Mouse (Mus musculus): ENCODE measurements at regions not wholly inside any gene's neighbourhood (a gene's known extent, or its start where the extent isn't known, plus 50 kb on each side); places are given as distances from the start of the nearest gene placed in this dataset.

GRCm38 (mm10) chr13:44399370-44399685, 329.9 kb upstream of the Jarid2 start:
- no peak for DNase-seq (ENCODE audit: low spot score in 2 of 2)

DNA sequence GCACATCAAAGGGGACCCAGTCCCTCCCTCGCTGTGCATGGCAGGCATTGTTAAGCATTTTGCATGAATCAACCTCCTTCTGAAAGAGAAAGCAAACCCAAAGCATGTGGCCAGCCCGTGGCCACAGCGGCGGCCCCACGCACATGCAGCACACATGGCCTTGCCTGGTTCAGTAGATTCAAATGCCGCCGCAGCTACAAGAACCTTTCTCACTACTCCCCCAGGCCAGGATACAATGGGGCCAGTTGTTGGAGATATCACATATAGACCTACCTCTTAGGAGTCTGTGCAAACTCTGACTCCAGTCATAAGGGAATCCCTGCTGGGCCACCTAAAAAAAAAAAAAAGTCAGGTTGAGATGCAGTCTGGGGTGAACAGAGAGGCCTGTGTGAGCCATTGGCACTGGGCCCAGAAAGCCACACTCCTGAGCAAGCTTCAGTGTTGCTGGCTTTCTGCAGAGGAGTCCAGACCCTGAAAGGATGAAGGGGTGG, 329.4 kb upstream of the Jarid2 start:
- no peak for DNase-seq (ENCODE audit: low spot score in 2 of 2)

GRCm38 (mm10) chr13:44404010-44404575, 325.2 kb upstream of the Jarid2 start:
- DNase-seq (ENCODE audit: low spot score in 2 of 2) = no peak

DNA sequence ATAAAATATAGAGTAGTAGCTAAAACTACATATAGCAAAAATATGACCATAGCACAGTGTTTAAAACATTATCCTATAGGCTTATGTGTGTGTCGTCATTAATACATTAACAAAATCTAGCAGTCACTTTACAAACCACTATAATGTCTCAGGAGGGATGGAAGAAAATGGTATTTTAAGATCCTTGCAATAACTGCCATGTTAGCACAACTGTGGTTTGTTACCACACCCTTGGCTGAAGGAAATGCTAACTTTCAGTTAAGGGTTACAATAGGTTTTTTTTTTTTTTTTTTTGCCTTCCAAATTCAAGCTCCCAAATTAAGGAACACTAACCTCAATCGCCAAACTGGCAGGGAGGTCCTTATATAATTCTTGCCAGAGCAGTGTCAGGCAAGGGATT, 322.0 kb upstream of the Jarid2 start:
- DNase-seq (ENCODE audit: low spot score in 2 of 2) = no peak

DNA sequence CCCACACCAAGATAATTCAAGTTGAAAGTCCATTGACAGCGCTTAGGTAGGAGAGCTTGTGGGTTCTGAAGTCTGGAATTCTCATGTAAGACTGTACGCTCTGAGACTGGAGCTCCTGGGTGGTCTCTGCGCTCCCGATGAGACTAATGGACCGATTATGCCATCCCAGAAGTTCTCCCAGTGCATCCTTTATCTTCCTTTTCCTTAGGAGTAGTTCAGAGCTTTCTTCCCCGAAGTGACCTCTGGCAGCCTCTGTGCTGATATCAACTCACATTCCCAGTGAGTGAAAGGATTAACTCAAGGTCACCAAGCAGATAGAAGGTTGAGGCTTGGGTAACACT, 320.7 kb upstream of the Jarid2 start:
- DNase-seq (ENCODE audit: low spot score in 2 of 2) = no peak

GRCm38 (mm10) chr13:44408960-44409719, 320.1 kb upstream of the Jarid2 start:
- no peak for DNase-seq (ENCODE audit: low spot score in 2 of 2)

- DNase-seq (ENCODE audit: low spot score in 2 of 2) = no peak
Observed at GRCm38 (mm10) chr13:44409720-44410047, 319.6 kb upstream of the Jarid2 start.

DNA sequence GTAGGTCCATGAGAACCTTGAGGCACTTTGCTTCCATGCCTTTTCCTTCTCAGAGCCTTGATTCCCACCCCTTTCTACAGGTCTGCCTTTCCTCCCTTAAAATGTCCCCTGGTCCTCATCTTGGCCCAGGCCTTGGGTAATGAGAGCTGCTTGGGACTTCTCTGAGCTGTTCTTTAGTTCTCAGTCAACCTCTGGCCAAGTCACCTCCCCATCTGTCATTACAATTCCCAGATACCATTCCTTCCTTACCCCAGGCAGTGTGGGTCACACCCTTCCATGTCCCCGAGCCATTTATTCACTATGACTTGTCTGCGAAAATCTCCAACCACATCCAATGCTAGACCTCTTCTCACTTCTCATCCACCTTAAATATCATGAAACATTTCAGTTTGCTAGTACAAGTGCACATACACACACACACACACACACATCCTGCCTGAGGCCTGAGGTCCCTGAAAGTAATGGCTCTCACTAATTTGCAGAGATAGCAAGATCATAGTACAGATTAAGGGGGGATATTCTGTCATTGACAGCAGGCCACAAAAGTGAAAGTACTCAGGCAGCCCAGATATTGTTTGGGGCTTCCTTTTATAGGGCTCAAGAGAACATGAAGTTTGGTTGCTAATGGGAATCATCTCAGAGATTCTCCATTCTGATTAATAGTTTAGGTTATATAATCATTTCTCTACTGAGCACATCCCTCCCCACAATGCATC, 317.3 kb upstream of the Jarid2 start:
- DNase-seq (ENCODE audit: low spot score in 2 of 2) = no peak

DNA sequence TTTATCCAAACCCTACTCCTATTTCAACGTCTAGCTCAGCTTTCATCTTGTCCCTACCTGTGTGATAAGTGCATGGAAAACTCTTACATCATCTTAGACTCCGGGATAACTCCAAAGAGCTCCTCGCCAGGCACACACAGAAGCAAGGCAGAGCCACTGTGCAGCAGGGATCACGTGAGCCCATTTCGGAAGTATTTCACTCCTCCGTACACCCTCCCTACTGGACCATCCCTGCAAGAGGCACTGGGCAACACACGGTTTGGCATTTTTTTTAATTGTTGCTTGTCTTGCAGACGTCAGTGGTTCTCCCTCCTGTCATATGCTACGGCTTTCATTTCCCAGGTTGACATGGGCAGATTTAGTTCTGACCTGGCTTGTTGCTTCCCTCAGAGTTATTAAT, 316.0 kb upstream of the Jarid2 start:
- no peak for DNase-seq (ENCODE audit: low spot score in 2 of 2)

DNA sequence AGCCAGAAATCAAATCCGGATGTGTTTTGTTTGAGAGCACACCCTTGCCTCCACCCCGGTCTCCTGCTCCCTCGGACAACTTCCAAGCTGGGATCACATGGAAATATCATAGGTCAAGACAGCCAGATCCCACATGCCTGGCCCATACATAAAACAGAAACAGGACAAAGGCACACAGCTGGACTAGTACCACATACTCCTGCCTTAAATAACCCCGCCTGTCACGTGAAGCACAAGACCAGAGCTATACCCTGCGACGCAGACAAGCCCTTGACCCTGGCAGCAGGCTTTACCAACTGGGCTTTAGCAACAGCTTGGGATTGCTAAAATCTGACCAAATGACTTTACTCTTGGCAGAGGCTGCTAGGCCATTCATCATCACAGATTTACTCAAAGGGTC, 313.3 kb upstream of the Jarid2 start:
- DNase-seq (ENCODE audit: low spot score in 2 of 2) = no peak

DNA sequence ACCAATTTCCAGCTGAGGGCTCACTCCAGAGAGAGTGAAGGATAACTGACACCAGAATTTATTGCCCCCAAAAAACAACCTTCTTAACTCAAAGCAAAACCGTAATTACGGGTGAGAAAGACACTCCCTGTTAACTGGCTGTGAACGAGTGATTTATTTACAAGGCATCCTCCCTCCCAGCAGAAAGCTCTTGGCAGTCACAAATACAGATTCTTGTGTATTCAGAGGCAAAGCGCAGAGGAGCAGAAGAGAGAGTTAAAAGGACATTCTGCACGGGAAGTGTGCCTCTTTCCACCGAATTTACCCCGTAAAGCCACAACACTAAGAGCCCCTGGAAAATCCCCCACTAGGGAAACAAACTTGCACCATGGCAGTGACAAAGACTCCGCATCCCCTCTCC, 312.3 kb upstream of the Jarid2 start:
- no peak for DNase-seq (ENCODE audit: low spot score in 2 of 2)

DNA sequence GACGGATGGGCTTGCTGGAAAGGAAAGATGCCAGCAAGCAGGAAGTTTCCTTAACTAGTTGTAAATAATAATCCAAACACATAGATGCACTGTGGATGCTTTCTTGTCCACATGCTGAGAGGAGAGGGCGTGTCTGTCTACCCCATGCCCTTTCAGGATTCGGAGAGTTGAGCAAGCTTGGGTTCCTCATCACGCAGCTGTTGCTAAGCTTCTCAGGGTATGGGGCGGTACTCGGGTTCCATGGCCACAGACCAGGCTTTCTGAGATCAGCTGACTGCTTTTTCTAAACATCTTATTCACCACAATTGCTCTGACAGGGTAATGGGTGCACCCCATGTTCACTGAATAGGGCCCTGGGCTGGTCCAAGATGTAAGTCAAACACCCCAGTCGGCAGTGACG, 310.2 kb upstream of the Jarid2 start:
- DNase-seq (ENCODE audit: low spot score in 2 of 2) = no peak

DNA sequence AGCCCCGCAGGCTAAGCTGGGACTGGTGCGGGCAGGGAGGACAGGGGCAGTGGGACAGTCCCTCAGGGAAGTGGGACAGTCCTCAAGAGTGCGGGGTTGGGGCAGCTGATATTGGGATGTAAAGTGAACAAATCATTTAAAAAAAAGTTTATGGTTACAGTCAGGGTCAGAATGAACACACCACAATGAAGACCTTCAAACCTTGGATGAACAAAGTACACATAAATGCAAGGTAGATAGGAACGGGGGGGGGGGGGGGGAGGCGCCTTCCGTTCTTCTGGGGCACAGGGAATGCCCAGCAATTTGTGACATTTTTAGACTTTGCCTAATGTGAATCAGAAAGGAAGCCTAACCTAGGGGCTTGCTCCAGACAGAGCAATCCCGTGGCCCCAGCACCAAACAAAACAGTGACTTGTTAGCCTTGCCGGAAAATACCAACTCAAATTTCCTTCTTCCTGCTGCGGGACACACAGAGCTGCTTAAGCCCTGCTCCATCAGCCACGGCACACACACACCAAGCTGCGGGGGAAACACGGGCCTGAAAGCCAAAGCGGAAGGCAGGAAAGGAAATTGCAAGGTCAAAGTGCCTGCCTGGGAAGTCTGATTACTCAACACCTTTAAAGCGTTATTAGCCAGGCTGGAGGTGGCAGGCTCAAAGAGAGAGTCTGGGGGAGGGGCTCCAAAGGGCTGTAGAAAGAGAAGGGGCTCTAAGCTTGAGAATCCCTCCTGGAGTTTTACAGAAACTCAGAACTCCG, 309.6 kb upstream of the Jarid2 start:
- DNase-seq (ENCODE audit: low spot score in 2 of 2) = peak in 1 of 2 experiments; percentile 12

GRCm38 (mm10) chr13:44420227-44420592, 309.1 kb upstream of the Jarid2 start:
- DNase-seq (ENCODE audit: low spot score in 2 of 2) = no peak

DNA sequence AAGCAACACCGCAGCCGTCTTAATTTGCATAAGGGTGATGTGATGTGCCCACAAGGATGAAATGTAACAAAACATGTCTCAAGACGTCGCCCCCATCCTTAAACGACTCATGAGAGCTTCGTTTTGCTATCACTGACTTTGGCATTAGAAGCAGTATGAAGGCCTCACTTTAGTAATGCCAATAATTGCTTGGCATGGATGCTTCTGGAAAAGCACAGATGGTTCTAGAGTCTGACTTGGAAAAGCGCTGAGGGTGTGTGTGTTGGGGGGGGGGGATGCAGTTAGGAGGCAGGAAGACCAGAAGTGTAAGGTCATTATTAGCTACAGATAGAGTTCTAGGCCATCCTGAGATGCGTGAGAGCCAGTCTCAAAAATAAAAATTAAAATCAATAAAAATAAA, 308.3 kb upstream of the Jarid2 start:
- DNase-seq (ENCODE audit: low spot score in 2 of 2) = no peak

DNA sequence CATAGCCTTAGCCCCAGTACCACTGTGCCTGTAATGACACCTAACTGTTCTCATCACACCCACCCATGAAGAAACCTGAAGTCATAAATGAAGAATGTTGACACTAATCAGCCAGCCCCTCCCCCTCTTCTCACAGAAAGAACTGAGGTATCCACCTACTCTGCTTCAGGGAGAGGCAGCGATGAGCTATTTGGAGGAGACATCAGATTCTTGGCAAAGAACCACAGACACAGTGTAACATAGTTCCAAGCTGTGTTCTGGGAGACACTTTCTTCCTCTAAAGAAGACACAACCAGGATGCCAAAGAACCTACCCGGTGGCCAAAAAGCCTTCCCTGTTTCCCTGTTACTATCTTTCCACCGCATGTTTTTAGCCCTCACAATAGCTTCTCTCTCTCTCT, 307.8 kb upstream of the Jarid2 start:
- no peak for DNase-seq (ENCODE audit: low spot score in 2 of 2)

DNA sequence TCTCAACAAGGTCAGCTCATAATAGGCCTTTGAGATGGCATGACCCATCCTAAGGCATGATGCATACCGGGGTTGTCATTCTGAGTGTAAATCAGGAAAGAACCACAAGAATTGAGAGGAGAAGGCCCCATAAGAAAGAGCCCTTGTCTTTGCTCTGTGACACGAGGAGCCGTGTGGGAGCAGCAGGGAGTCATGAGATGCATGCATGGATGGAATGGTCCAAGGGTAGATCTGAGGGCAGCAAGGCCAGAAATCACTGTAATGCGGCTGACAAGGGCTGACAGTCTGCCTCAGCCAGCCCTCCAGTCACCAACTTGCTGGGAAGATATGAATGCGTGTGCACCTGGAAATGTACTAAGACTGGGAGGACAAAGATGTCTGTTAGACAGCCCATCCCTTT, 307.4 kb upstream of the Jarid2 start:
- no peak for DNase-seq (ENCODE audit: low spot score in 2 of 2)

DNA sequence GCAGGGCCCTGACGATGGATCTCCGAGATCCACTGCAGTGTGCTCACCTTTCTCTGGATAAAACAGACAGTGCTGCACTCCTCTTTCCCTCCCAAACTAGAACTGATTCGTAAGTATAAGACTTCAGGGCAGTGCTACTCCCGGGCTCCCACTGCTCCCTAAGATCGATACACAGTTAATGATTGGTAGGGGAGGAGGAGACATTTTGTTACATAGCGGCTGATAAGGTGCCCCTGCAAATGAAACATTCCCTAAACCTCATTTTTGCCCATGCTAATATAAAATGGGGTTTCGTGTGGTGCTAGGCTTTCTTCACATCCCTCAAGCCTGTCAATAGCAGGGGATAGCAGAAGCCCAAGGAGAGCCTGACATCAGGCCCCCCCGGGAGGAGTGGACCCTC, 298.8 kb upstream of the Jarid2 start:
- DNase-seq (ENCODE audit: low spot score in 2 of 2) = no peak

DNA sequence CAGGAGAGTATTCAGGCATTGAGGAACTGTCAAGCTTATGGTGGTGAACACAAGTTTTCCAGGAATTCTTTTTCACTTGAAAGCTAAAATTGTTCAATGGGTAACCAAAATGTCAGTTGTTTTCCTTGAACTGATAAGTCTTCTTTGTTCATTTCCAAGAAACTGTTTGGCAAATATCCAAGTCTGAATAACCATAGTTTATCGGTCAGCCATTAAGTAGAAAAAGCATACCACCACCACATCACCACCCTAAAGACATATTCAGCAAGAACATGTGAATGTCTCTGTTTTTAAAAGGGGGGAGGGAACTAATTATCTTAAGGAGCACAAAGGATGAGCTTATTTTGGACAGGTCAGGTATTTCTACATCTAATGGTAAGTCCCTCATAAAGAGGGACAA, 291.6 kb upstream of the Jarid2 start:
- no peak for DNase-seq (ENCODE audit: low spot score in 2 of 2)

DNA sequence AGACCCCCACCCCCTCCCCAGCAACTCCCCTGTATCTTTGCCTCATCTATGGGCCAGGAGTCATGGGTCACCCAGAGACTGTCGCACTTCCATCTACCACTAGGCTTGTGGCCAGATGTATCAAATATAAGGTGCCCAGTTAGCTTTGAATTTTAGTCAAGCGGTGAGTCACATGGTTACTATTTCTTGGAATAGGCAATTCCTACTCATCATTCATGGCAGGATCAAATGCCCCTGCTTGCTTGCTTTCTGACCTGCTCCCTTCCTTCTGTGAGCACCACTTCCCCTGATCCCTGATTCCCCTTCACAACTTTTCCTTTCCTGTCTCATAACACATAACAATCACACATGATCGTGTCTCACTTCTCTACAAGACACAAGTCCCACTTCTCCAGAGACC, 288.2 kb upstream of the Jarid2 start:
- DNase-seq (ENCODE audit: low spot score in 2 of 2) = no peak

DNA sequence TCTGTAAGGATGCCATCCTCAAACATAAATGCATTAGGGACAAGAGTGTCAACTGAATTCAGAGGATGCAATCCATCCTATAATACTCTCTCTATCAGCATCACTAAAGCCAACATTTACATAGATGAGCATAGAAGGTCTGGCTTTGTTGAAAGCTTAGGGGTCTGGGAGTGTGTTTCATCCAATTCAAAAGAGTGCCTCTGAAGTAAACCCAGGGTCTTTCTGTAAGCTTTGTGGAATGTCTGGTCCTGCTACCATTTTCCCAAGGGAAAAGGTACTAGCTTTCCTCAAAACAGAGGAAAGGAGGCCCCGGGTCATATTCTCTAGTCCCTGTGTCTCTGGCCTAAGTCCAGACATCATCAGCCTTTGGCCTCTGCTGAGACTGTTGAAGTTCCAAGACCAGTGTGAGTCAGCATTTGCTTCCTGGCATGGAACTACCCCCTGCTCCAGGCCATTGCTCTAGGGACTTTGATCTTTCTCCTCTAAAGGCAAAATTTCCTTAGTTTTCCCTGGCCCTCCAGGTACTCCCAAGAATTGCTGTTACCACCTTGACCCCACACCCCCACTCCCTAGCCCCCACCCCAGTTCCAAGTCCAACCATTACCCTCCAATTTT, 280.0 kb upstream of the Jarid2 start:
- no peak for DNase-seq (ENCODE audit: low spot score in 2 of 2)

DNA sequence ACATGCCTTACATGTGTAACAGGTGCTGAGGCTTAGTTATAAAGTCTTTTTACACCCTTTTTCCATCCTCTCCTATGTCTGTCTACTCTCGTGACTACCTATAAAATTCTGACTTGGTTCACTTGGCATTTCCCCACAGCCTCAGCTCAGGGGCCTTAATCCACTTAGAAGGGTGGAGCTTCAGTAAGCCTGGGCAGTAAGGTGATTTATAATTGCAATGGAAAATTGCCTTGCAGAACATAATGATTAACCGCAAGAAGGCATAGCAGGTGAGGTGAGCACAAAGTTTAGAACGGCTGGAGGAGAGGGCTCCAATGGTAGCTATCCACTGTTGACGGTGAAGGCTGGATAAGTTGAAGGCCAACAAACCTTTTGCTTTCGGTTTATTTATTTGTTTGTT, 278.1 kb upstream of the Jarid2 start:
- no peak for DNase-seq (ENCODE audit: low spot score in 2 of 2)
